Mouse (Mus musculus) embryonic stem cell, embryonic (primary cell): Measurements from ENCODE around the gene Ptges.

Experiments used
- CTCF ChIA-PET, 4 experiments: fragments of 300-600 bp in 2 of 4; fragments of 350-600 bp in 2 of 4; sonication (Branson Sonifier 250); formaldehyde crosslinking; loops; one replicate each; lab custom pipeline; 2022; ENCODE audit warnings: inconsistent platforms in 2 of 4; lab: Charles Lee
- POLR2A ChIA-PET, 4 experiments: fragments of 300-600 bp in 2 of 4; fragments of 350-600 bp in 2 of 4; sonication (Branson Sonifier 250); formaldehyde crosslinking; loops; one replicate each; lab custom pipeline; 2022; ENCODE audit warnings: antibody characterized with exemption in 4 of 4, inconsistent platforms in 1 of 4; lab: Charles Lee

The Ptges gene

DNA sequence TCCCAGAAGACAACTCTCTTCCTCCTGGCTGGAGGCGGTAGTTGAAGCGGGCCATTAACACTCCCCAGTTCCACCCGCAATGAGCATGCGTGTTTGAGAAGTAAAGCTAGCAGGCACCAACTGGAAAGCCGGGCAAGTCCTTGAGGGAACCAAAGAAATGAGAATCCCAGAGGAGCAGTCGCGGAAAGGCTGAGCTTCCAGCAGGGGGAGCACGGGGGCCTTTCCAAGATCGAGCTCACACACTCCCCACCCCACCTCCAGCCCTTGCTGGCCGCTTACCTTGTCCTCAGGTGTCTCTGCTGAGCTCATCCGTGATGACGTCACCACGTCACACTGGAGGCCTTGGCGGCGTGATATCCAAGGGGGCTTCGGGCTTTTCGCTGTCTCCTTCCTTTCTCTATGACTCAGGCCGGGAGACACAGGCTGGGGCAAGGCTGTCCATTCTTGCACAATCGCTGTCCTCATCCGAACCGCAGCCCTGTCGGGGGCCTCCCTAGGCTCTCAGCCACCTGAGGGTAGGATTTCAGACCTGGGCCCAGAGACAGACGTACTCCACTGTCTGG lies at the start of gene Ptges:
TSS of gene Ptges (minus strand) at position 381 of the 563 bp plus-strand sequence.
- ChIA-PET POLR2A (interaction anchor here (0.5 to 4.3 kb wide), 42 partner anchors 9 to 1102 kb away, joined by 3 to 22 read pairs (median 4); partner anchors contain the start of genes Tor1b (in 2 of the 4), Gpr107 (in 1 of the 4), Ier5l (in 1 of the 4) and Miga2 (in 1 of the 4)), CTCF (interaction anchor here (0.6 to 4.0 kb wide), 77 partner anchors 9 to 1085 kb away, joined by 3 to 36 read pairs (median 4); partner anchors contain the start of genes Ntmt1 (in 2 of the 4), Asb6 (in 1 of the 4), BC005624 (in 1 of the 4) and Miga2 (in 1 of the 4))

DNA sequence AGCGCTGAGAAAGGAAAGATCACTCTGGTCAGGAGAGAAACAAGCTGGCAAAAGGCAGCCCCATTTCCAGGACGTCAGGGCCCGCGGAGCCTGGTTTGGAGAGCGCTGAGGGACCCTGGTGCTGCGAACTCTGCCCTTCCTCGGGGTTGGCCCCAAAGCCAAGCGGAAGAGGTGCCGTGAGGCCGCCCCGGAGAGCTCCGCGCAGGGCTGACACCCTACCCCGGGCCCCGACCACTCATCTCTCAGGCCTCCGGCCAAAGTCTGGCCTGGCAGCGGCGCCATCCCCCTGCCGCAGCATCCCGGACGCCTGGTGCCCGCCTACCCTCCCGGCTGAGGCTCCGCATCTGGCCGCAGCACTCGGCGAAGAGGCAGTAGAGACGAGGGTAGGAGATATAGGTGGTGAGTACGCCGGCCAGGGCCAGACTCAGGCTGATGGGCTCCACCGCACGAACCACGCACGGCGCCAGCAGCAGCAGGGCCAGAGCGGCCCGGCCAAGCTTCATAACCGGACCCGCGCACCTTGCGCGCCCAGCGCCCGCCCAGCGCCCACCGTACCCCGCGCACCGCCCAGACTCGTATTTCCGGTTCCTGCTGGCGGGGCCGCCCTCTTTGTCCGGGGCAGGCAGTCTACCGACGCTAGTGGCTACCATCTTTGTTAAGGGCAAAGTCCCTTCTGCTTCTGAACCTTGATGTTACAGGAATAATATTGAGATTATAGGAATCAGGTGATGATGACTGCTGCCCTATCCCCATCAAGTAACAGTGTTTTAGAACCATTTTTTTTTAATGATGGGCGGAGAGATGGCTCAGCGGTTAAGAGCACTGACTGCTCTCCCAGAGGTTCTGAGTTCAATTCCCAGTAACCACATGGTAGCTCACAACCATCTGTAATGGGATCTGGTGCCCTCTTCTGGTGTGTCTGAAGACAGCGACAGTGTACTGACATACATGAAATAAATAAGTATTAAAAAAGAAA lies 38.0 kb upstream of the Ptges start, which contains the start of gene Tor1a:
TSS of gene Tor1a (minus strand) at position 582 of the 976 bp plus-strand sequence.
- POLR2A ChIA-PET = interaction anchor here (0.6 to 2.0 kb wide), 28 partner anchors 8 to 502 kb away, joined by 3 to 12 read pairs (median 5); partner anchors contain the start of genes Tor1b (in 4 of the 4), Fnbp1 (in 2 of the 4), BC005624 (in 1 of the 4) and Ntmt1 (in 1 of the 4)

DNA sequence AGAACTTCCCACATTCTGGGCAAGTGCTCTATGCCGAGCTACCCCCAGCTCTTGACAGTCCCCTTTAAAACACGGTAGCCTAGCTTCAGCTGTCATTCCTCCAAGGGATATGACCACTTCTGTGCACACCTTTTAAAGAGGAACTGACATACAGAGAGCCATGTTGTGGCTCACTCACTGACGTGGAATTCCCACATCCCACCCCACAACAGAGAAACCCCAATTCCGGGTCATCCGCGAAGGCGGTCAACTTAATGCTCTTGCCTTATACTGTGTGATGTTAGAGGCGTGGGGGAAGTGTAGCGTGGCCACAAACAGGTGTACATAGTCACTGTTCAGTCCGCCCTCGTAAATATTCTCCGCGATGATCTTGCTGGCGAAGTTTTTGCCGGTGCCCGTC lies 37.2 kb upstream of the Ptges start:
- POLR2A ChIA-PET = interaction anchor here (0.8 to 2.0 kb wide), 22 partner anchors 8 to 175 kb away, joined by 3 to 12 read pairs (median 5); partner anchors contain the start of genes Tor1b (in 4 of the 4), Fnbp1 (in 2 of the 4), BC005624 (in 1 of the 4) and Ntmt1 (in 1 of the 4)
- CTCF ChIA-PET = interaction anchor here in 3 of 4 experiments (1.0 to 1.6 kb wide), 4 partner anchors 16 to 172 kb away, joined by 3 to 4 read pairs (median 4); partner anchors contain the start of genes Ptges (in 1 of the 3) and Usp20 (in 1 of the 3)

More for the DNA sequence above, 38.0 kb upstream of the Ptges start, which contains the start of gene Tor1a:
- CTCF ChIA-PET = interaction anchor here (0.5 to 1.6 kb wide), 13 partner anchors 15 to 1081 kb away, joined by 3 to 5 read pairs (median 3); partner anchors contain the start of genes Ptges (in 2 of the 4), Tor1b (in 1 of the 4) and Usp20 (in 1 of the 4)

DNA sequence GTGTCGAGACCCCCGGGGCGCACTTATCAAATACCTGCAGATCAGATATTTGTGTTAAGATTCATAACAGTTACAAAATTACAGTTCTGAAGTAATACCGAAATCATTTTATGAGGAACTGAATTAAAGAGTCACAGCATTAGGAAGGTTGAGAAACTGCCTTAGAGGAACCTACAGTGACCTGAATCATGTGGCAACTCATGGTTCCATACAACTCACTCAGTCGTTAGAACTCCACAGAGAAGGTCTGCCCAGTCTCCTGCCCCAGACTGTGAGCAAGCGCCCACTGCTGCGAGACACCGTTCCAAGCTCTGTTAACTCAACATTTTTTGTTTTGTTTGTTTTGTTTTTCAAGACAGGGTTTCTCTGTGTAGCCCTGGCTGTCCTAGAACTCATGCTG lies 36.0 kb upstream of the Ptges start:
- ChIA-PET POLR2A (interaction anchor here in 2 of 4 experiments (0.6 to 5.0 kb wide), 7 partner anchors 12 to 254 kb away, joined by 3 to 39 read pairs (median 3); partner anchors contain the start of genes Tor1b (in 2 of the 2) and Ntmt1 (in 1 of the 2)), CTCF (no interaction called here)

DNA sequence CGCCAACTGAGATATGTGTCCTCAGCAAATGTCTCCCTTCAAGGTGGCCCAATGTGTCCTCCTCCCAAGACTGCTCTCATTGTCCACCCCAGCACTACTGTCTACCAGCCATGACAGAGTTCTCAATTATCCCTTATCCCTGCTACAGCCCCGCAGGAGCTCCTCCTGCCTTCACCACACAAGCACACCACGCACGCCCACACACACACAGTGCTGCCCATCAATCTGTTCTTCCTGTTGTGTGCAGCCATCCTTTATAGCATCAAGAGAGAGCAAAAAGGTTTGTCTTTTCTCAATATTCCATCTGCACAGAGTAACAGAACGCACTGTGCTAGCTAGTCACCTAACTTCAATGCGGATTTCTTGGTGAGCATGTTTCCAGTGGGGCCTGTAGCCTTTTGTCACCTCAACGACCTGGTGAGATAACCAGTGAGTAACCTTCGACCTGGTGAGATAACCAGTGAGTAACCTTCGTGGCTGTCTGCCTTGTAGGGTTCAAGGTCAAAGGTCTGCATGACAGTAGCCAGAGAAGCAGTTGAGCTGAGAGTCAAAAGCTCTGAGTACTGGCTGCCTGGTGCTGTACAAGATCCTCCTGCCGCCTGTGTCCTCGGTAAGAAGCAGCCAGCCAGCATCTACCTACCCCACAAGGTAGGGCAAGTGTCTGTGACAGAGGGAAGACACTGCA lies 33.0 kb upstream of the Ptges start:
- POLR2A ChIA-PET = interaction anchor here in 3 of 4 experiments (0.6 to 5.0 kb wide), 10 partner anchors 9 to 488 kb away, joined by 3 to 39 read pairs (median 4); partner anchors contain the start of genes Tor1b (in 3 of the 3), Ier5l (in 1 of the 3) and Ntmt1 (in 1 of the 3)
- CTCF ChIA-PET = interaction anchor here in 3 of 4 experiments (0.5 to 1.5 kb wide), 3 partner anchors 20 to 77 kb away, joined by 3 to 4 read pairs (median 3); no protein-coding TSS in a partner anchor

DNA sequence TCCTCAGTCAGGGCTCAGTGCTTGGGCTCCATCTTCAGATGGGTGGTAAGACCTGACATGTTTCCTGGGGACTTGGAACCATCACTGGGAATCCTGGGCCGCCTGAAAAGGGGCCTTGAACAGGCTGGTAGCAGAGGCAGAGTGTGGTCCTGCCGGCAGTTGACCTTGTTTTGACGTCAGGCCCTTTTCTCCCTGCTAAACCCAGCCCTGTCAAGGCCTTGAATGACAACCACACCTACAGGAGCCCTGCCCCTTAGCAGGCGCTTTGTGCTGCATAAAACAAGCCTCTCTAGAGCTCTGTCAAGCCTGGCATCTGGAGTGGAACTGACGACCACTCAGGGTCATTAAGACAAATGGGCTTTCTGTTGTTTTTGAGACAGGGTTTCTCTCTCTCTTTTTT lies 30.2 kb upstream of the Ptges start:
- CTCF ChIA-PET = interaction anchor here in 2 of 4 experiments (0.6 to 1.1 kb wide), 3 partner anchors 17 to 510 kb away, joined by 3 to 11 read pairs (median 3); no protein-coding TSS in a partner anchor
- POLR2A ChIA-PET = interaction anchor here in 2 of 4 experiments (0.6 to 1.7 kb wide), 7 partner anchors 11 to 199 kb away, joined by 3 to 9 read pairs (median 3); no protein-coding TSS in a partner anchor

DNA sequence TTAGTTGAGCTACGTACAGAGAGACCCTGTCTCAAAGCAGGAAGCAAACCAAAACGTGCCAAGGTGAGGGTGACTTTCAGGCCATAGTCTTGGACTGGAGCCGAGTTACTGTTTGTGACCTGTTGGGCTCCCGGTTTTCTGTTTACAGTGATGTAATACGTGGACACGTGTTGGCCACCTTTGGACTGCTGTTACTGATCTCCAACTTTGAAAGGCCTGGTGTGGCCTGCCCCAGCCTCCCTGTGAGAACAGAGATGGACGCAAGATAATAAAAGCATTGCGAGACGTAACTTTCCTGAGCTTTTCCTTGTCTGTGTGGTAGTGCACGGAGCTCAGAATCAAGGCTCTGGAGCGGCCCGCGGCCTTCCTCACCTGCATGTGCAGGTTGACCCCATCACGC lies 29.1 kb upstream of the Ptges start:
- CTCF ChIA-PET = interaction anchor here in 2 of 4 experiments (0.5 to 0.9 kb wide), 3 partner anchors 16 to 605 kb away, joined by 3 read pairs; no protein-coding TSS in a partner anchor

DNA sequence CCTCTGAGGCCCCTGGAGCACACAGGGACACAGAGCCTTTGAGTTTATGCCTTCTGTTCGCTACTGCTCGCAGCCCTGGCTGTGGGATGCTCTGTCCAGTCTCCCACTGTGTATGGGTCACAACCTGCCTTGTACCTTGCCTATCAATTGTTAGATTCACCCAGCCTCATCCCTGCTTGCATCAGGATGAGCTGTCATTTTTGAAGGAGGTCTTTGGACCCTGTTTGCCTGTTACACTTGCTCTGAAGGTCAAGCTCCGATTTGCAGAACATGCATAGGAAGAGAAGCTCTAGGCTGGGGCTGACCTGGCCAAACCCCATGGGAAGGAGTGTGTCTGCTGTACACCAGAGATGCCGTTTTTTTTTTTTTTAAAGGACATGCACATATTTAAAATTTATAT lies 27.8 kb upstream of the Ptges start:
- POLR2A ChIA-PET = interaction anchor here (0.6 to 2.6 kb wide), 11 partner anchors 10 to 486 kb away, joined by 3 to 12 read pairs (median 4); partner anchors contain the start of gene Tor1a (in 2 of the 4)
- CTCF ChIA-PET = interaction anchor here in 1 of 4 experiments (0.6 kb wide), 1 partner anchor 172 kb away, joined by 6 read pairs; no protein-coding TSS in a partner anchor

More for the DNA sequence above, 29.1 kb upstream of the Ptges start:
- POLR2A ChIA-PET = interaction anchor here in 3 of 4 experiments (0.6 to 2.6 kb wide), 13 partner anchors 9 to 321 kb away, joined by 3 to 12 read pairs (median 6); partner anchors contain the start of gene Tor1a (in 3 of the 3)

DNA sequence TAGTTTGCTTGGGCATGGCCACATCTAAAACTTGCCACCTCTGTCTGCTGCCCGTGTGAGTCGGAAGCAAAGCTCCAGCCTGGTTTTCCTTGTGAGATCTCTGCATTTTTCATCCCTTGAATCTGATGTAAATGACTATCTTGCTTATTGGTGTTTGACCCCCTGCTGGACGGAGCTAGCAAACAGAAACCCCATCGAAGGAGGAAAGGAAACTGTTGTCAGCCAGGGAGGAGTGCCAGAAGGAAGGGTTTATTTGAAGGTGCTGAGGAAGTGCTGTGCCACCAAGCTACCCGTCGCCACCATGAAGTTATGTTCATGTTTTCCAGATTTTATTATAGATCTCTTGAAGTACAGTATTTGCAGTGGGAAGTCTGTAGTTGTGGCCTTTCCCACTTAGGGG lies 25.1 kb upstream of the Ptges start:
- ChIA-PET POLR2A (interaction anchor here in 2 of 4 experiments (0.7 to 3.9 kb wide), 9 partner anchors 9 to 173 kb away, joined by 3 to 39 read pairs (median 3); partner anchors contain the start of gene Usp20 (in 1 of the 2)), CTCF (interaction anchor here in 3 of 4 experiments (0.5 to 1.2 kb wide), 3 partner anchors 8 to 134 kb away, joined by 3 to 7 read pairs (median 4); no protein-coding TSS in a partner anchor)

DNA sequence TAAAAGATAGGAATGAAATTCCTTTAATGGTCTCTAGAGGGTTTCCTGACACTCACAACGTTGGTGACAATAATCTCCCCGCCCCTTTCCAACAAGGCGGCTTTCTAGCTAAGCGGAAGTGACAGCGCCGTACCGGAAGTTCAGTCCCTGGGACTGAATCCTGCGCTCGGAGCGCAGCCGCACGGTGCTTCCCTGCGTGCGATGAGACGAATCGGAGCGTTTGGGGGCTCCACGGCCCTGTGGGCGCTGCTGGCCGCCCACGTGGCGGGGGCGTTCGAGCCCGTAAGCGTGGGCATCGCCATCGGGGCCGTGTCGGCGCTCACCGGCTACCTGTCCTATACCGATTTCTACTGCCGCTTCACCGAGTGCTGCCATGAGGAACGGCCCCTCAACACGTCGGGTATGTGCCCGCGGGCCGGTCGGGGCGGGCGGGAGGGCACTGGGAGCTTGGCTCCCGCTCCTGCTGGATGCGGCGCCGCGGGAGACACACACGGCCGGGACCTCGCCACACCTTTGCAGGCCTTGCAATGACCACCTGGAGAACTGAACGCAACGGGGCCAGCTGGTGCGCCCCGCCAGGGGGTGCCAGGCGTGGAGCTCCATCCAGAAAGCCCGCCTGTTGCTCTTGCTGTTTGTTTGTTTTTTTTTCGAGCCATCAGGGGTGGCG lies 23.3 kb upstream of the Ptges start, which contains the start of gene Tor1b:
TSS of gene Tor1b (plus strand) at position 136 of the 667 bp plus-strand sequence.
- POLR2A ChIA-PET = interaction anchor here (0.6 to 3.9 kb wide), 62 partner anchors 9 to 517 kb away, joined by 3 to 39 read pairs (median 4); partner anchors contain the start of genes Tor1a (in 4 of the 4), BC005624 (in 2 of the 4), Fnbp1 (in 2 of the 4) and Ptges (in 2 of the 4)
- CTCF ChIA-PET = interaction anchor here (0.6 to 2.0 kb wide), 28 partner anchors 10 to 748 kb away, joined by 3 to 22 read pairs (median 4); partner anchors contain the start of gene Ptges (in 1 of the 4)

DNA sequence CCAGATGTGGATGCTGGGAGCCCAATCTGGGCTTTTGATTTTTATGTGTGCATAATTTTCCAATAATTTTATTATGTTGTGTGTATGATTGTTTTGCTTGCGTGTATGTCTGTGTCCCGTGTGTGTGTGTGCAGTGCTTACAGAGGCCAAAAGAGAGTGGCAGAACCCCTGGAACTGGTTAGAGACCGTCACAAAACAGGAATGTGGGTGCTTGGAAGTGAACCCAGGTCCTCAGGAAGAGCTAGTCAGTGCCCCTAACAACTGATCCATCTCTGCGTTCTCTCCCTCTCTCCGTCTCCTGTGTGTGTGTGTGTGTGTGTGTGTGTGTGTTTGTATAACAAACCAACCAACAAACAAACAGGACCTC lies 22.8 kb upstream of the Ptges start:
- CTCF ChIA-PET = interaction anchor here (0.6 to 2.0 kb wide), 22 partner anchors 9 to 747 kb away, joined by 3 to 22 read pairs (median 4); partner anchors contain the start of gene Ptges (in 1 of the 4)

DNA sequence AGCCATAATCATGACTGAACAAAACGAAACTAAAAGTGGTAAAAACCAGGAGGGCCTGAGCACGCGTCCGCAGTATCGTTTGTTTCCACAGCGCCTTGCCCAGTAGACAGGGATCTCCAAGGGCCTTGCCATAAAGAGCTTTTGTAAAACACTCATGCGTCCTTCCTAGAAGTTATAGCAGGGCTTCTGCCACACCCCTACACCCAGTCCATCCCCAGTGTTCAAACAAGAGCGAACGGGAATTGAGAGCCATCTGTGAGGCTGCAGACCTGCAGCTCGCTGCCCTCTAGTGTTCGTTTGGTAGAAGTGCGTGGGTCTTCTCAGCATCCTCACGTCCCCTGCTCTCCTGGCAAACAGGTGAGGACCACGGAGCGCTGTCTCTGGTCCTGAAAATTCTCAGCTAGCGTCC lies 12.9 kb upstream of the Ptges start:
- ChIA-PET CTCF (interaction anchor here (0.5 to 2.0 kb wide), 49 partner anchors 8 to 507 kb away, joined by 3 to 24 read pairs (median 3); partner anchors contain the start of genes Ptges (in 4 of the 4), Tor1b (in 4 of the 4), Ntmt1 (in 1 of the 4) and Tor1a (in 1 of the 4)), POLR2A (interaction anchor here (0.6 to 2.1 kb wide), 21 partner anchors 9 to 497 kb away, joined by 3 to 30 read pairs (median 4); partner anchors contain the start of genes Ptges (in 3 of the 4), Tor1b (in 3 of the 4), Ntmt1 (in 2 of the 4) and Prrx2 (in 1 of the 4))

More for the DNA sequence above, 22.8 kb upstream of the Ptges start:
- POLR2A ChIA-PET = interaction anchor here (0.6 to 3.9 kb wide), 52 partner anchors 9 to 478 kb away, joined by 3 to 39 read pairs (median 4); partner anchors contain the start of genes Tor1a (in 4 of the 4), BC005624 (in 2 of the 4), Fnbp1 (in 2 of the 4) and Ptges (in 2 of the 4)

DNA sequence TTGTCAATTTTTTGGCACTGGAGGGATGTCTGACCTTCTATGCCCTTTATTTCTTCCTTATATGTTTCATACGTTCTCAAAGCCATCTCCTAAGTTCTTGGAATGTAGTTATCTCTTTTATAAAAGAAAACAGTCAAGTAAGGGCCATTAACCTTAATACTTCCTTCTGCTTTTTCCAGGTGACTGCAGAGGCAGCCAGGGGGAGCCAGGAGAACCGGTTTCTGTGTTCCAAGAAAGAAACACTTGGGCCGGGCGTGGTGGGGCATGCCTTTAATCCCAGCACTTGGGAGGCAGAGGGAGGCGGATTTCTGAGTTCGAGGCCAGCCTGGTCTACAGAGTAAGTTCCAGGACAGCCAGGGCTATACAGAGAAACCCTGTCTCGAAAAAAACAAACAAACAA lies 12.5 kb upstream of the Ptges start:
- CTCF ChIA-PET = interaction anchor here (0.5 to 2.0 kb wide), 25 partner anchors 11 to 506 kb away, joined by 3 to 24 read pairs (median 5); partner anchors contain the start of genes Ptges (in 4 of the 4), Tor1b (in 4 of the 4) and Tor1a (in 1 of the 4)
- POLR2A ChIA-PET = interaction anchor here (0.6 to 2.1 kb wide), 18 partner anchors 8 to 386 kb away, joined by 3 to 30 read pairs (median 4); partner anchors contain the start of genes Ptges (in 3 of the 4), Tor1b (in 3 of the 4), Ntmt1 (in 1 of the 4) and Prrx2 (in 1 of the 4)

DNA sequence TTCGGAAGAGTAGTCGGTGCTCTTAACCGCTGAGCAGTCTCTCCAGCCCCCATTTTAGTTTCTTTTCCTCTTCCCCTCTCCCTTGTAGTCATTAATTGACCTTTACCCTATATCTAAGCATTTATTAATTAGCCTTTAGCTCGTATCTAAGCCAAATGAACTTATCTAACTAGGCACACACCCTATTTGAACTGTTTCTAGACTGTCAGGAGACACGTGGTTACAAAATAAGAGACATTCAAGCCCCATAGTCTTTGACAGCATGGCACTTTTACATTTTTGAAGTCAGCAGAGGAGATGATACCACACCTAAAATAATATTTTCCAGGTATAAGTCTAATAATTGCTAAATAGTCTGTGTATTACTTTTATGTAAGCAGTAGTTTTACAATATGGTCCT lies 11.9 kb upstream of the Ptges start:
- CTCF ChIA-PET = interaction anchor here in 3 of 4 experiments (1.2 to 1.8 kb wide), 4 partner anchors 12 to 114 kb away, joined by 3 to 5 read pairs (median 4); partner anchors contain the start of gene Ptges (in 1 of the 3)
- POLR2A ChIA-PET = interaction anchor here in 2 of 4 experiments (0.5 to 1.8 kb wide), 6 partner anchors 9 to 376 kb away, joined by 3 to 8 read pairs (median 4); partner anchors contain the start of gene Tor1b (in 1 of the 2)
